Mouse (Mus musculus): Measurements from ENCODE around the gene Epha1. TPM values are rescaled to one million over a fixed set of nuclear protein-coding genes. Genes with fewer than 3 reads are reported as not detected.

Epha1 gene
- polyA plus RNA-seq, 1 experiment from 2014 or later: 0.94 TPM

GRCm38 (mm10) chr6:42359364-42360147 lies 13.5 kb downstream of the Epha1 start:
- Histone ChIP-seq H3K4me2 (ENCODE audit: low read length) (no peak overlapping the region), H3K27ac (ENCODE audit: low read length) (no peak overlapping the region), H3K4me1 (ENCODE audit: control insufficient read depth, insufficient read depth, low read length) (peaks cover 2% of the 10 kb centered on the region; the same call in 1 of the 2 replicates), H3K27me3 (ENCODE audit: control insufficient read depth, insufficient read depth, low read depth, low read length) (no peaks in the 10 kb centered on the region), H3K9me3 (replicated peaks; ENCODE audit: control insufficient read depth, low read length, poor library complexity, severe bottlenecking) (no peaks in the 10 kb centered on the region), H3K9ac (ENCODE audit: low read depth, low read length) (no peak overlapping the region), H3K4me3 (ENCODE audit: low read depth, low read length) (no peak overlapping the region), H3K36me3 (ENCODE audit: control insufficient read depth, insufficient read depth, low read length) (peaks cover 12% of the 10 kb centered on the region)
- 77% methylated on average over 9 of the region's 9 CpGs for WGBS
- ATAC-seq: no peak

GRCm38 (mm10) chr6:42358901-42359300 lies 14.2 kb downstream of the Epha1 start:
- Histone ChIP-seq H3K4me1 (ENCODE audit: control insufficient read depth, insufficient read depth, low read length) (peaks cover 8% of the 10 kb centered on the region), H3K27ac (ENCODE audit: low read length) (no peak overlapping the region), H3K4me3 (ENCODE audit: low read depth, low read length) (no peak overlapping the region), H3K27me3 (ENCODE audit: control insufficient read depth, insufficient read depth, low read depth, low read length) (no peaks in the 10 kb centered on the region), H3K36me3 (ENCODE audit: control insufficient read depth, insufficient read depth, low read length) (peaks cover 12% of the 10 kb centered on the region), H3K9ac (ENCODE audit: low read depth, low read length) (no peak overlapping the region), H3K9me3 (replicated peaks; ENCODE audit: control insufficient read depth, low read length, poor library complexity, severe bottlenecking) (no peaks in the 10 kb centered on the region), H3K4me2 (ENCODE audit: low read length) (no peak overlapping the region)
- 92% methylated on average over 12 of the region's 12 CpGs for WGBS
- no peak for ATAC-seq

GRCm38 (mm10) chr6:42357901-42358300 lies 15.2 kb downstream of the Epha1 start:
- 55% methylated on average over 6 of the region's 6 CpGs for WGBS

GRCm38 (mm10) chr6:42356913-42357312 lies 16.2 kb downstream of the Epha1 start:
- Histone ChIP-seq H3K9me3 (replicated peaks; ENCODE audit: control insufficient read depth, low read length, poor library complexity, severe bottlenecking) (no peaks in the 10 kb centered on the region), H3K27me3 (ENCODE audit: control insufficient read depth, insufficient read depth, low read depth, low read length) (no peaks in the 10 kb centered on the region), H3K4me2 (ENCODE audit: low read length) (no peak overlapping the region), H3K9ac (ENCODE audit: low read depth, low read length) (no peak overlapping the region), H3K27ac (ENCODE audit: low read length) (no peak overlapping the region), H3K36me3 (ENCODE audit: control insufficient read depth, insufficient read depth, low read length) (peaks cover 12% of the 10 kb centered on the region), H3K4me3 (ENCODE audit: low read depth, low read length) (no peak overlapping the region), H3K4me1 (ENCODE audit: control insufficient read depth, insufficient read depth, low read length) (peaks cover 16% of the 10 kb centered on the region)
- ATAC-seq: no peak
- 96% methylated on average over 5 of the region's 5 CpGs for WGBS

More at GRCm38 (mm10) chr6:42357901-42358300, 15.2 kb downstream of the Epha1 start:
- H3K9me3 ChIP-seq (replicated peaks; ENCODE audit: control insufficient read depth, low read length, poor library complexity, severe bottlenecking): no peaks in the 10 kb centered on the region
- H3K27ac ChIP-seq (ENCODE audit: low read length): no peak overlapping the region
- peaks cover 12% of the 10 kb centered on the region for H3K36me3 ChIP-seq (ENCODE audit: control insufficient read depth, insufficient read depth, low read length)
- H3K4me1 ChIP-seq (ENCODE audit: control insufficient read depth, insufficient read depth, low read length): peaks cover 16% of the 10 kb centered on the region
- H3K4me3 ChIP-seq (ENCODE audit: low read depth, low read length): no peak overlapping the region
- no peak overlapping the region for H3K9ac ChIP-seq (ENCODE audit: low read depth, low read length)
- H3K27me3 ChIP-seq (ENCODE audit: control insufficient read depth, insufficient read depth, low read depth, low read length): no peaks in the 10 kb centered on the region
- no peak overlapping the region for H3K4me2 ChIP-seq (ENCODE audit: low read length)
- ATAC-seq: no peak

GRCm38 (mm10) chr6:42355794-42356600 lies 17.1 kb downstream of the Epha1 start:
- no peak overlapping the region for H3K4me2 ChIP-seq (ENCODE audit: low read length)
- no peak overlapping the region for H3K9ac ChIP-seq (ENCODE audit: low read depth, low read length)
- no peaks in the 10 kb centered on the region for H3K27me3 ChIP-seq (ENCODE audit: control insufficient read depth, insufficient read depth, low read depth, low read length)
- H3K9me3 ChIP-seq (replicated peaks; ENCODE audit: control insufficient read depth, low read length, poor library complexity, severe bottlenecking): no peaks in the 10 kb centered on the region
- H3K4me1 ChIP-seq (ENCODE audit: control insufficient read depth, insufficient read depth, low read length): peaks cover 22% of the 10 kb centered on the region
- H3K4me3 ChIP-seq (ENCODE audit: low read depth, low read length): no peak overlapping the region
- peaks cover 12% of the 10 kb centered on the region for H3K36me3 ChIP-seq (ENCODE audit: control insufficient read depth, insufficient read depth, low read length)
- ATAC-seq: no peak
- no peak overlapping the region for H3K27ac ChIP-seq (ENCODE audit: low read length)
- WGBS: 93% methylated on average over 13 of the region's 13 CpGs

- Histone ChIP-seq H3K4me3 (ENCODE audit: low read depth, low read length) (no peak overlapping the region), H3K27me3 (ENCODE audit: control insufficient read depth, insufficient read depth, low read depth, low read length) (no peaks in the 10 kb centered on the region), H3K9me3 (replicated peaks; ENCODE audit: control insufficient read depth, low read length, poor library complexity, severe bottlenecking) (no peaks in the 10 kb centered on the region), H3K27ac (ENCODE audit: low read length) (no peak overlapping the region), H3K9ac (ENCODE audit: low read depth, low read length) (no peak overlapping the region), H3K4me2 (ENCODE audit: low read length) (no peak overlapping the region), H3K4me1 (ENCODE audit: control insufficient read depth, insufficient read depth, low read length) (peaks cover 25% of the 10 kb centered on the region), H3K36me3 (ENCODE audit: control insufficient read depth, insufficient read depth, low read length) (peaks cover 12% of the 10 kb centered on the region)
- no peak for ATAC-seq
- 100% methylated on average over 6 of the region's 6 CpGs for WGBS
Observed at GRCm38 (mm10) chr6:42355366-42355765, 17.7 kb downstream of the Epha1 start.

- no peak overlapping the region; the same call in 1 of the 2 replicates for H3K4me2 ChIP-seq (ENCODE audit: low read length)
- H3K9me3 ChIP-seq (replicated peaks; ENCODE audit: control insufficient read depth, low read length, poor library complexity, severe bottlenecking): no peaks in the 10 kb centered on the region
- H3K4me3 ChIP-seq (ENCODE audit: low read depth, low read length): no peak overlapping the region
- no peak overlapping the region for H3K9ac ChIP-seq (ENCODE audit: low read depth, low read length)
- peaks cover 12% of the 10 kb centered on the region for H3K36me3 ChIP-seq (ENCODE audit: control insufficient read depth, insufficient read depth, low read length)
- no peak overlapping the region for H3K27ac ChIP-seq (ENCODE audit: low read length)
- peaks cover 25% of the 10 kb centered on the region for H3K4me1 ChIP-seq (ENCODE audit: control insufficient read depth, insufficient read depth, low read length)
- ATAC-seq: no peak
- WGBS: 68% methylated on average over 11 of the region's 11 CpGs
- no peaks in the 10 kb centered on the region for H3K27me3 ChIP-seq (ENCODE audit: control insufficient read depth, insufficient read depth, low read depth, low read length)
Observed at GRCm38 (mm10) chr6:42354076-42355019, 18.7 kb downstream of the Epha1 start.

GRCm38 (mm10) chr6:42353180-42353579 lies 19.9 kb downstream of the Epha1 start:
- Histone ChIP-seq H3K4me1 (ENCODE audit: control insufficient read depth, insufficient read depth, low read length) (peaks cover 31% of the 10 kb centered on the region), H3K9me3 (replicated peaks; ENCODE audit: control insufficient read depth, low read length, poor library complexity, severe bottlenecking) (no peaks in the 10 kb centered on the region), H3K4me2 (ENCODE audit: low read length) (no peak overlapping the region), H3K36me3 (ENCODE audit: control insufficient read depth, insufficient read depth, low read length) (peaks cover 9% of the 10 kb centered on the region), H3K27ac (ENCODE audit: low read length) (no peak overlapping the region), H3K9ac (ENCODE audit: low read depth, low read length) (no peak overlapping the region), H3K27me3 (ENCODE audit: control insufficient read depth, insufficient read depth, low read depth, low read length) (no peaks in the 10 kb centered on the region), H3K4me3 (ENCODE audit: low read depth, low read length) (no peak overlapping the region)
- 91% methylated on average over 8 of the region's 8 CpGs for WGBS
- no peak for ATAC-seq

All from midbrain, embryonic 16.5 days (tissue).